Mouse (Mus musculus): ENCODE measurements at regions not wholly inside any gene's neighbourhood (a gene's known extent, or its start where the extent isn't known, plus 50 kb on each side); places are given as distances from the start of the nearest gene placed in this dataset.

- peak in 1 of 2 experiments; percentile 12 for DNase-seq
Observed at GRCm38 (mm10) chr13:84399345-84400170, 177.5 kb downstream of the Tmem161b start.

GRCm38 (mm10) chr13:84401006-84401405 is 178.9 kb downstream of the Tmem161b start:
- DNase-seq: peak; percentile 58

- DNase-seq: peak; percentile 98
Observed at GRCm38 (mm10) chr13:84404566-84405194, 182.6 kb downstream of the Tmem161b start.

- DNase-seq: no peak
Observed at GRCm38 (mm10) chr13:84434444-84434843, 212.3 kb downstream of the Tmem161b start.

GRCm38 (mm10) chr13:84437586-84438443 is 215.7 kb downstream of the Tmem161b start:
- no peak for DNase-seq

GRCm38 (mm10) chr13:84438444-84438766 is 216.3 kb downstream of the Tmem161b start:
- no peak for DNase-seq

- no peak for DNase-seq
Observed at GRCm38 (mm10) chr13:84448514-84448913, 226.4 kb downstream of the Tmem161b start.

GRCm38 (mm10) chr13:84449001-84449551 is 227.0 kb downstream of the Tmem161b start:
- DNase-seq: peak; percentile 27

All from cerebellum, postnatal 10 days (tissue).